Mouse (Mus musculus): Measurements from ENCODE around the gene Cops7b. TPM values are rescaled to one million over a fixed set of nuclear protein-coding genes. Genes with fewer than 3 reads are reported as not detected.

Gene Cops7b
- total and polyA plus RNA-seq, 3 experiments, result 36.0 to 64.8 TPM; not detected in 1

DNA sequence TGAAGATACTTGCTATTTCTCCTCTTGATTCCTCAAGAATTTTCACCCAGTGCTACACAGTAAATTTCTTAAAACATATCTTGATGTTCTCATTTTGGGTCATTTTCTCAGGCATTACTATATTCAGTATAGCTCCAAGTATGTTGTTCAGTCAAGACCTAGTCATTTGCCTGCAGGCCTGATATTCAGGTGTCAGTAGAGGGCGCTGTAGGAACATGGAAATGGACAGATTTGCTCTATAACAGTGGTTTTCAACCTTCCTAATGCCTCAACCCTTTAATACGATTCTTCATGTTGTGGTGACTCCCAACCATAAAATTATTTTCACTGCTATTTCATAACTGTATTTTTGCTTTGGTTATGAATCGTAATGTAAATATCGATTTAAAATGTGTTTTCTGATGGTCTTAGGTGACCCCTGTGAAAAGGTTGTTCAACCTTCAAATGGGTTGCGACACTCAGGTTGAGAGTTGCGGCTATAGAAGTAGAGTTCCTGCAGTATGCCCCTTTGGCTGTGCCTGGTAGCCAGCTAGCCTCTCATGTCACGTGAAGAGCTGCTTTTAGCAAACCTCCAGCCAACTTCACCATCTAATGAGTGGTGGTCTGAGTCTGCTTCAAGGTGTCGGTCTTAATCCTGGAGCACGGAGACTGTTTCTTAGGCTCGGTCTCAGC lies 35.9 kb downstream of the Cops7b start:
- DNase-seq (ENCODE audit: low read depth, low spot score), result peak; percentile 81
- Histone ChIP-seq H3K4me3 (ENCODE audit: control insufficient read depth in 1 of 2, insufficient read depth in 1 of 2, low read depth in 2 of 2, low read length in 2 of 2) (no peak overlapping the region), H3K36me3 (ENCODE audit: control insufficient read depth in 1 of 2, insufficient read depth in 2 of 2, low read length in 2 of 2) (no peaks in the 10 kb centered on the region), H3K27me3 (ENCODE audit: control insufficient read depth in 1 of 2, insufficient read depth in 2 of 2, low read length in 2 of 2) (no peaks in the 10 kb centered on the region), H3K27ac (ENCODE audit: control insufficient read depth, low read depth, low read length) (no peak overlapping the region), H3K9ac (ENCODE audit: control insufficient read depth, low read depth, low read length, poor library complexity, severe bottlenecking) (no peak overlapping the region), H3K79me2 (ENCODE audit: control insufficient read depth, insufficient read depth, low read length, poor library complexity) (no peaks in the 10 kb centered on the region), H3K9me3 (replicated peaks; ENCODE audit: insufficient read depth, low read length) (no peaks in the 10 kb centered on the region), H3K4me1 (ENCODE audit: control insufficient read depth in 1 of 2, insufficient read depth in 2 of 2, low read length in 2 of 2) (no peaks in the 10 kb centered on the region)
- peak; percentile 83 for TF ChIP-seq SMC3 (IDR thresholded peaks at IDR 0.05; ENCODE audit: low read depth, low read length)
- TF ChIP-seq NRF1 (IDR thresholded peaks at IDR 0.05; ENCODE audit: insufficient read depth, low read depth, low read length, poor library complexity, severe bottlenecking), result no peak
- TF ChIP-seq MEF2A (IDR thresholded peaks at IDR 0.05; ENCODE audit: extremely low read depth, insufficient replicate concordance, low read depth, low read length, poor library complexity, severe bottlenecking), result no peak
- peak; percentile 78 for TF ChIP-seq ZC3H11A (IDR thresholded peaks at IDR 0.05; ENCODE audit: low read depth, low read length)
- TF ChIP-seq BHLHE40 (IDR thresholded peaks at IDR 0.05; ENCODE audit: borderline replicate concordance, low read depth, low read length), result no peak
- no peak for TF ChIP-seq JUND (IDR thresholded peaks at IDR 0.05; ENCODE audit: low read depth, low read length)
- no peak for TF ChIP-seq MAX (IDR thresholded peaks at IDR 0.05; ENCODE audit: low read length)
- no peak for TF ChIP-seq EP300 (IDR thresholded peaks at IDR 0.05; ENCODE audit: low read depth in 1 of 2, low read length in 2 of 2)
- no peak for TF ChIP-seq MYB (IDR thresholded peaks at IDR 0.05; ENCODE audit: low read depth, low read length)
- no peak for TF ChIP-seq MXI1 (IDR thresholded peaks at IDR 0.05; ENCODE audit: low read depth, low read length)
- TF ChIP-seq GATA1 (IDR thresholded peaks at IDR 0.05; ENCODE audit: low read depth, low read length), result no peak
- no peak for TF ChIP-seq CHD2 (IDR thresholded peaks at IDR 0.05; ENCODE audit: low read length)
- peak; percentile 92 for TF ChIP-seq RAD21 (IDR thresholded peaks at IDR 0.05; ENCODE audit: low read depth, low read length)
- peak; percentile 67 to 91 (median 82) for TF ChIP-seq CTCF (IDR thresholded peaks at IDR 0.05 in 2 of 3, conservative IDR thresholded peaks at IDR 0.05 in 1 of 3; ENCODE audit: control insufficient read depth in 1 of 3, insufficient read depth in 1 of 3, low read depth in 2 of 3, low read length in 3 of 3, poor library complexity in 1 of 3, severe bottlenecking in 1 of 3)
- no peak for TF ChIP-seq MYC (IDR thresholded peaks at IDR 0.05; ENCODE audit: low read depth, low read length)
- no peak for TF ChIP-seq MAFK (IDR thresholded peaks at IDR 0.05; ENCODE audit: borderline replicate concordance, low read depth, low read length)
- TF ChIP-seq POLR2A (IDR thresholded peaks at IDR 0.05; ENCODE audit: control insufficient read depth in 1 of 2, insufficient read depth in 1 of 2, low read depth in 1 of 2, low read length in 2 of 2, poor library complexity in 1 of 2), result no peak
- TF ChIP-seq ZNF384 (IDR thresholded peaks at IDR 0.05; ENCODE audit: low read depth, low read length), result no peak

DNA sequence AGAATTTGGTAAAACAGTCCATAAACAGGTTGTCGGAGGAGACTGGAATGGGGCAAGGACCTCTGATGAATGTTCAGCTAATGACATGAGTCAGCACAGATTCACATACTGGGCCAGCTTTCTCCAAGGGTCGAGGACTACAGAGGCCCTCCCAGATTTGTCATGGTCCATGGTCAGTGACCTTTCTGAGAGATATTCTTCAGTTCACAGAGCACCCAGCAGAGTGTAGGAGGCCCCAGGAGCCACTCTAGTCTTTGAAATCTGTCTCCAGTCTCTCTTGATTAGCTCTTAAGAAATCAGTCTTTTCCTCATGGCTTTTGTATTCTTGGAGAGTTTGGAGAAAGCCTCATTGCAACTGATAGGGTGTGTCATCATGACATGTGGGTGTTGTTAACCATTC lies 39.6 kb downstream of the Cops7b start:
- Histone ChIP-seq H3K9me3 (replicated peaks; ENCODE audit: insufficient read depth, low read length) (no peaks in the 10 kb centered on the region), H3K4me1 (ENCODE audit: control insufficient read depth in 1 of 2, insufficient read depth in 2 of 2, low read length in 2 of 2) (no peaks in the 10 kb centered on the region), H3K79me2 (ENCODE audit: control insufficient read depth, insufficient read depth, low read length, poor library complexity) (no peaks in the 10 kb centered on the region), H3K4me3 (ENCODE audit: control insufficient read depth in 1 of 2, insufficient read depth in 1 of 2, low read depth in 2 of 2, low read length in 2 of 2) (no peak overlapping the region), H3K36me3 (ENCODE audit: control insufficient read depth in 1 of 2, insufficient read depth in 2 of 2, low read length in 2 of 2) (no peaks in the 10 kb centered on the region), H3K27me3 (ENCODE audit: control insufficient read depth in 1 of 2, insufficient read depth in 2 of 2, low read length in 2 of 2) (no peaks in the 10 kb centered on the region), H3K27ac (ENCODE audit: control insufficient read depth, low read depth, low read length) (no peak overlapping the region), H3K9ac (ENCODE audit: control insufficient read depth, low read depth, low read length, poor library complexity, severe bottlenecking) (no peak overlapping the region)
- no peak for DNase-seq (ENCODE audit: low read depth, low spot score)
- TF ChIP-seq GATA1 (IDR thresholded peaks at IDR 0.05; ENCODE audit: low read depth, low read length) (no peak), POLR2AphosphoS5 (IDR thresholded peaks at IDR 0.05; ENCODE audit: borderline replicate concordance, low read depth, low read length) (no peak), TCF12 (IDR thresholded peaks at IDR 0.05; ENCODE audit: low read depth, low read length) (no peak), RCOR1 (IDR thresholded peaks at IDR 0.05; ENCODE audit: low read depth, low read length) (no peak), TBP (IDR thresholded peaks at IDR 0.05; ENCODE audit: low read depth, low read length) (no peak), CTCF (IDR thresholded peaks at IDR 0.05 in 2 of 3, conservative IDR thresholded peaks at IDR 0.05 in 1 of 3; ENCODE audit: control insufficient read depth in 1 of 3, insufficient read depth in 1 of 3, low read depth in 2 of 3, low read length in 3 of 3, poor library complexity in 1 of 3, severe bottlenecking in 1 of 3) (no peak), UBTF (IDR thresholded peaks at IDR 0.05; ENCODE audit: borderline replicate concordance, insufficient read depth, low read depth, low read length) (no peak), JUND (IDR thresholded peaks at IDR 0.05; ENCODE audit: low read depth, low read length) (no peak), CHD2 (IDR thresholded peaks at IDR 0.05; ENCODE audit: low read length) (no peak), ZKSCAN1 (IDR thresholded peaks at IDR 0.05; ENCODE audit: low read depth, low read length) (no peak), NELFE (IDR thresholded peaks at IDR 0.05; ENCODE audit: low read depth, low read length) (no peak), GABPA (IDR thresholded peaks at IDR 0.05; ENCODE audit: low read depth, low read length) (no peak), ZNF384 (IDR thresholded peaks at IDR 0.05; ENCODE audit: low read depth, low read length) (no peak), CHD1 (IDR thresholded peaks at IDR 0.05; ENCODE audit: low read depth, low read length) (no peak), KAT2A (conservative IDR thresholded peaks at IDR 0.05; ENCODE audit: low read depth, low read length) (no peak)
